Mouse (Mus musculus): ENCODE results near the gene Trp53inp2. TPM values are rescaled to one million over a fixed set of nuclear protein-coding genes. Genes with fewer than 3 reads are reported as not detected.

Trp53inp2 gene
- polyA plus RNA-seq, 1 experiment = 141 TPM

- 83% methylated on average over 1 of the region's 1 CpGs for WGBS
- H3K36me3 ChIP-seq (ENCODE audit: control insufficient read depth, insufficient read depth, low read length) = no peaks in the 10 kb centered on the region
- TF ChIP-seq POLR2A (IDR thresholded peaks at IDR 0.05; ENCODE audit: low read depth, low read length) = no peak
- TF ChIP-seq CTCF (conservative IDR thresholded peaks at IDR 0.05; ENCODE audit: insufficient read depth, insufficient read length, low read depth, low read length) = no peak
- H3K4me3 ChIP-seq (ENCODE audit: insufficient read depth, low read depth, low read length) = no peak overlapping the region
- no peaks in the 10 kb centered on the region; the same call in 1 of the 2 replicates for H3K4me1 ChIP-seq (ENCODE audit: control insufficient read depth, insufficient read depth, low read length)
- no peak for DNase-seq
- no peak overlapping the region for H3K27ac ChIP-seq (ENCODE audit: insufficient read depth, low read depth, low read length)
- no peaks in the 10 kb centered on the region for H3K27me3 ChIP-seq (replicated peaks; ENCODE audit: control insufficient read depth, insufficient read depth, low read length)
Measured at GRCm38 (mm10) chr2:155373302-155373701, 7.6 kb upstream of the Trp53inp2 start.

GRCm38 (mm10) chr2:155373886-155374285, 7.0 kb upstream of the Trp53inp2 start:
- TF ChIP-seq CTCF (conservative IDR thresholded peaks at IDR 0.05; ENCODE audit: insufficient read depth, insufficient read length, low read depth, low read length) (no peak), POLR2A (IDR thresholded peaks at IDR 0.05; ENCODE audit: low read depth, low read length) (no peak)
- H3K27ac ChIP-seq (ENCODE audit: insufficient read depth, low read depth, low read length) = no peak overlapping the region
- H3K27me3 ChIP-seq (replicated peaks; ENCODE audit: control insufficient read depth, insufficient read depth, low read length) = no peaks in the 10 kb centered on the region
- 73% methylated on average over 1 of the region's 1 CpGs for WGBS
- no peak for DNase-seq
- H3K4me3 ChIP-seq (ENCODE audit: insufficient read depth, low read depth, low read length) = no peak overlapping the region
- H3K4me1 ChIP-seq (ENCODE audit: control insufficient read depth, insufficient read depth, low read length) = no peaks in the 10 kb centered on the region; the same call in 1 of the 2 replicates
- H3K36me3 ChIP-seq (ENCODE audit: control insufficient read depth, insufficient read depth, low read length) = no peaks in the 10 kb centered on the region

GRCm38 (mm10) chr2:155374521-155374920, 6.3 kb upstream of the Trp53inp2 start:
- no peak overlapping the region for H3K27ac ChIP-seq (ENCODE audit: insufficient read depth, low read depth, low read length)
- no peak for TF ChIP-seq CTCF (conservative IDR thresholded peaks at IDR 0.05; ENCODE audit: insufficient read depth, insufficient read length, low read depth, low read length)
- no peak for TF ChIP-seq POLR2A (IDR thresholded peaks at IDR 0.05; ENCODE audit: low read depth, low read length)
- H3K36me3 ChIP-seq (ENCODE audit: control insufficient read depth, insufficient read depth, low read length) = no peaks in the 10 kb centered on the region
- H3K4me1 ChIP-seq (ENCODE audit: control insufficient read depth, insufficient read depth, low read length) = no peaks in the 10 kb centered on the region
- H3K27me3 ChIP-seq (replicated peaks; ENCODE audit: control insufficient read depth, insufficient read depth, low read length) = no peaks in the 10 kb centered on the region
- no peak for DNase-seq
- H3K4me3 ChIP-seq (ENCODE audit: insufficient read depth, low read depth, low read length) = no peak overlapping the region

- no peaks in the 10 kb centered on the region for H3K36me3 ChIP-seq (ENCODE audit: control insufficient read depth, insufficient read depth, low read length)
- DNase-seq = no peak
- 88% methylated on average over 10 of the region's 10 CpGs for WGBS
- no peak overlapping the region for H3K27ac ChIP-seq (ENCODE audit: insufficient read depth, low read depth, low read length)
- peaks cover 10% of the 10 kb centered on the region; the same call in 1 of the 2 replicates for H3K4me1 ChIP-seq (ENCODE audit: control insufficient read depth, insufficient read depth, low read length)
- TF ChIP-seq POLR2A (IDR thresholded peaks at IDR 0.05; ENCODE audit: low read depth, low read length) (no peak), CTCF (conservative IDR thresholded peaks at IDR 0.05; ENCODE audit: insufficient read depth, insufficient read length, low read depth, low read length) (no peak)
- no peak overlapping the region for H3K4me3 ChIP-seq (ENCODE audit: insufficient read depth, low read depth, low read length)
- H3K27me3 ChIP-seq (replicated peaks; ENCODE audit: control insufficient read depth, insufficient read depth, low read length) = no peaks in the 10 kb centered on the region
Measured at GRCm38 (mm10) chr2:155376191-155376590, 4.7 kb upstream of the Trp53inp2 start.

- WGBS = 1% methylated on average over 11 of the region's 11 CpGs
- no peaks in the 10 kb centered on the region for H3K27me3 ChIP-seq (replicated peaks; ENCODE audit: control insufficient read depth, insufficient read depth, low read length)
- TF ChIP-seq CTCF (conservative IDR thresholded peaks at IDR 0.05; ENCODE audit: insufficient read depth, insufficient read length, low read depth, low read length) = no peak
- no peak for TF ChIP-seq POLR2A (IDR thresholded peaks at IDR 0.05; ENCODE audit: low read depth, low read length)
- DNase-seq = peak; percentile 37
- peak overlapping the region; percentile 69 for H3K4me3 ChIP-seq (ENCODE audit: insufficient read depth, low read depth, low read length)
- peaks cover 4% of the 10 kb centered on the region; the same call in 1 of the 2 replicates for H3K36me3 ChIP-seq (ENCODE audit: control insufficient read depth, insufficient read depth, low read length)
- H3K27ac ChIP-seq (ENCODE audit: insufficient read depth, low read depth, low read length) = peak overlapping the region; percentile 76
- peaks cover 21% of the 10 kb centered on the region; the same call in 1 of the 2 replicates for H3K4me1 ChIP-seq (ENCODE audit: control insufficient read depth, insufficient read depth, low read length)
Measured at GRCm38 (mm10) chr2:155381060-155381437, 190 bp downstream of the Trp53inp2 start.

DNA sequence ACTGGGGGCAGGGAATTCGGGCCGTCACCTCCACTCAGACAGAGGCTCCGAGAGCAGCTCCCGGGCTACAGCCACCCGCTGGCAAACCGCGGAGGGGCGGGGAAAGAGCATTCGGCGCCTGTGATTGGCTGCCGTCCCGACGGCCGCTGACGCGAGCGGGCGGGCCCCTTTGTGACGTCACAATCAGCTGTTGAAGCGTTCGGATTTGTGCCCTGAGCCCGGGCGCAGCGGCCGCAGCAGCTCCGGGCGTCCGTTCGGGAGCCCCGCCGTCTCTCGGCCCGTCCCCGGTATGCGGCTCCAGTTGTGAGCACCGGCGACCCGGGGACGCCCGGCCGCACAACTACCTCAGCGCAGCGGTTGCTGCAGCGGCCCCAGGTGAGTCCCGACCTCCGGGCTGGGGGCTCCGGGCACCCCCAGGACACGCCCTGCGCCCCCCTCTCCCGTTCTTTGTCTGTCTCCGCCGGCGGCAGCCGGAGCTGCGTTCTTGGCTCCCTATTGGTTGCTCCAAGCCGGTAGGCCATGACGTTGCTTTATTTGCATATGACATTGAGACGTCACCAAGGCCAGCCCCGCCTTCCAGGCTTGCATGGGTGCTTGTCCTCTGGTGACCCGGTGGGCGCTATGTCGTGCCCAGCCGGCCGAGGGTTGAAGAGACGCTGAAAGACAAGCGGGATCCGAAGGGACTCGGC, 928 bp downstream of the Trp53inp2 start:
- peak; percentile 99 for DNase-seq
- H3K4me1 ChIP-seq (ENCODE audit: control insufficient read depth, insufficient read depth, low read length) = peaks cover 21% of the 10 kb centered on the region; the same call in 1 of the 2 replicates
- peaks cover 5% of the 10 kb centered on the region; the same call in 1 of the 2 replicates for H3K36me3 ChIP-seq (ENCODE audit: control insufficient read depth, insufficient read depth, low read length)
- TF ChIP-seq POLR2A (IDR thresholded peaks at IDR 0.05; ENCODE audit: low read depth, low read length) (peak; percentile 60), CTCF (conservative IDR thresholded peaks at IDR 0.05; ENCODE audit: insufficient read depth, insufficient read length, low read depth, low read length) (no peak)
- WGBS = under 1% methylated on average over 68 of the region's 68 CpGs
- H3K27me3 ChIP-seq (replicated peaks; ENCODE audit: control insufficient read depth, insufficient read depth, low read length) = no peaks in the 10 kb centered on the region
- peak overlapping the region; percentile 80 for H3K4me3 ChIP-seq (ENCODE audit: insufficient read depth, low read depth, low read length)
- H3K27ac ChIP-seq (ENCODE audit: insufficient read depth, low read depth, low read length) = peak overlapping the region; percentile 96

- no peaks in the 10 kb centered on the region for H3K27me3 ChIP-seq (replicated peaks; ENCODE audit: control insufficient read depth, insufficient read depth, low read length)
- TF ChIP-seq POLR2A (IDR thresholded peaks at IDR 0.05; ENCODE audit: low read depth, low read length) = no peak
- TF ChIP-seq CTCF (conservative IDR thresholded peaks at IDR 0.05; ENCODE audit: insufficient read depth, insufficient read length, low read depth, low read length) = no peak
- peaks cover 21% of the 10 kb centered on the region; the same call in 1 of the 2 replicates for H3K4me1 ChIP-seq (ENCODE audit: control insufficient read depth, insufficient read depth, low read length)
- H3K27ac ChIP-seq (ENCODE audit: insufficient read depth, low read depth, low read length) = peak overlapping the region; percentile 96
- peak overlapping the region; percentile 80 for H3K4me3 ChIP-seq (ENCODE audit: insufficient read depth, low read depth, low read length)
- 14% methylated on average over 6 of the region's 6 CpGs for WGBS
- H3K36me3 ChIP-seq (ENCODE audit: control insufficient read depth, insufficient read depth, low read length) = peaks cover 5% of the 10 kb centered on the region; the same call in 1 of the 2 replicates
- no peak for DNase-seq
Measured at GRCm38 (mm10) chr2:155382332-155382700, 1.5 kb downstream of the Trp53inp2 start.
